Mouse (Mus musculus) skeletal muscle tissue, adult 2 months (tissue): Measurements from ENCODE around the gene Nt5c3b.

ENCODE experiments used
- DNase-seq: peaks from one replicate; pipeline ENCODE4 v3.0.0-alpha.2; 2012; ENCODE audit warnings: low read depth, low spot score

Nt5c3b gene

GRCm38 (mm10) chr11:100382682-100383081 lies 58.9 kb downstream of the Nt5c3b start:
- DNase-seq = no peak

- DNase-seq = no peak
Measured at GRCm38 (mm10) chr11:100379311-100379710, 62.3 kb downstream of the Nt5c3b start.

GRCm38 (mm10) chr11:100378446-100378845 lies 63.2 kb downstream of the Nt5c3b start:
- no peak for DNase-seq

GRCm38 (mm10) chr11:100377989-100378388 lies 63.6 kb downstream of the Nt5c3b start:
- DNase-seq = no peak

GRCm38 (mm10) chr11:100376746-100377389 lies 64.7 kb downstream of the Nt5c3b start:
- no peak for DNase-seq

- no peak for DNase-seq
Measured at GRCm38 (mm10) chr11:100376005-100376404, 65.6 kb downstream of the Nt5c3b start.

GRCm38 (mm10) chr11:100375127-100375526 lies 66.5 kb downstream of the Nt5c3b start:
- DNase-seq = no peak
